Mouse (Mus musculus): Measurements from ENCODE around the gene Ankrd44.

DNA sequence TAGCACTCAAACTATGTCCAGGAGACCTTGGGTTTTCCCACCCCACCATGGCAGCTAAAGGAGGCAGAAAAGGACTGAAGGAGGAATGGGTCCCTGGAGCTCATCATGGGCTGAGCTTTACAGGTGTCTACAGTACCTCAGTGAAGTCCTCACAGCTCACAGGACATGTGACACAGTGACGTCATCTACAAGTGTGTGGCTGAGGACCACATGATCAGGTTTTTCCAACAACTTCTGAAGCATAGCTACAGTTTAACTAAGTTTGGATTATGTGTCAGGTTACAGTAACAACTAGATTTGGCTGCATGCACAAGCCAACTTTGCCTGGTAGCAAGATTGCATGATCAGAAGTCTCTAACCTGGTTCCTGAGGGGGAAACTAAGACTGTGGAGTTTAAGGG is 78.9 kb downstream of the Ankrd44 start:
- TF ChIP-seq CTCF (IDR thresholded peaks at IDR 0.05; ENCODE audit: extremely low read depth, insufficient read length, insufficient replicate concordance, low read depth, low read length): no peak
- TF ChIP-seq POLR2A (IDR thresholded peaks at IDR 0.05; ENCODE audit: low read depth, low read length): no peak

Measured in small intestine, adult 2 months (tissue).